Mouse (Mus musculus) brain, embryonic 14.5 days (tissue): ENCODE measurements at regions not wholly inside any gene's neighbourhood (a gene's known extent, or its start where the extent isn't known, plus 50 kb on each side); places are given as distances from the start of the nearest gene placed in this dataset.

ENCODE experiments used
- DNase-seq: peaks from one replicate; pipeline ENCODE4 v3.0.0-alpha.2; 2011; ENCODE audit warnings: low read depth
- CTCF ChIP-seq: fragments of 200-500 bp; IDR thresholded peaks from 2 replicates; pipeline ENCODE4 v1.5.1; 2012; ENCODE audit warnings: inconsistent platforms, mild to moderate bottlenecking, moderate library complexity, borderline replicate concordance; ENCODE audit not compliant: insufficient read depth, insufficient read length; ENCODE audit errors: extremely low read depth
- POLR2A ChIP-seq: fragments of 200-500 bp; IDR thresholded peaks from 2 replicates; pipeline ENCODE4 v1.6.1; 2012; ENCODE audit warnings: mild to moderate bottlenecking, inconsistent platforms, borderline replicate concordance; ENCODE audit not compliant: poor library complexity, insufficient read depth, insufficient read length, severe bottlenecking; ENCODE audit errors: extremely low read depth

DNA sequence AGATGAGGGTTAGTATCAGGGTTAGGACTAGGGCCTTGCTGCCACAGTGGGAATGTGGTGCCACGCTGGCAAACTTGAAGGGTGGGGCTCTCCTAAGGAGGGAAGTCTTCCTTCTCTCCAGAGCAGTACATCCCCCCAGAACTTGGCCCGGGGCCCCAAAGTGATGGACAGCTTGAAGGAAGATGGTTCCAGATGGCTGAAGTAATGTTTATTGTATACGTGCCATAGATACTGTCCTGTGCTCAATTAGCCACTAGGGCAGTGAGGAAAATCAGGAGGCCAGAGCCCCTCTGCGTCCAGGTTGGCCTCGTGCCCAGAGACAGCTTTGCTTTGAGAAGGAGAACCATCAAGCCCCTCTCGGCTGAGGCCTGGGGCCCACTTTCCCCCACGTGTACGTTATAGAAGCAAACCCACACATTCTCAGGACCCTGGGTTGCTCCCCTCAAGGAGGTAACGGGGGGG lies 239.0 kb upstream of the Rtl1 start:
- no peak for TF ChIP-seq POLR2A
- peak; percentile 27; the same call in 1 of the 2 replicates for TF ChIP-seq CTCF
- DNase-seq: peak; percentile 91

DNA sequence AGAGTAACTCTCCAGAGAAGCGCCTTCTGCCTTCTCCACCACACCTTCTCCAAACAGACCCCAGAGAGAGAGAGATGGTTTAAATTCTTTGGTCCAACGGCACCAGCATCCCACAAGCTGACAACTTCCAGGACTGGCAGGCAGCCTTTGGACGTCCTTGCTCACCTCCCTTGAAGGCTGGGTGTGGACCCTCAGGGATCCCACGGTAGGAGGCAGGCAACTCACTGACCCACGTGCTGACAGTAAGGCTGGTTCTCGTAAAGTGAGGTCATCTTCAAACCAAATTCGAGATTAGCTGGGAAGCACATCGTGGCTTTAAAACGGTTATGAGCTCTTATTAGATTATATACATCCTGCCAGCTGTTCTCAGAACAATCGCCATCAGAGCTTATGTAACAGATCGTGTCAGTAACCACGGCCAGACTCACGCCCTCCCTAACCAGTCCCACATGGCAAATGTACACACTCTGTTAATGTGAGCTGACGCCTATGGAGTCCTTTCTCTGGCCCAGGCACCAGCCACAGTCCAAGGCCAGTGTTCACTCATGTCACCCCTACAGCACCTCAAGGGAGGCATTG lies 239.9 kb upstream of the Rtl1 start:
- DNase-seq: peak; percentile 20
- no peak for TF ChIP-seq CTCF
- TF ChIP-seq POLR2A: no peak

DNA sequence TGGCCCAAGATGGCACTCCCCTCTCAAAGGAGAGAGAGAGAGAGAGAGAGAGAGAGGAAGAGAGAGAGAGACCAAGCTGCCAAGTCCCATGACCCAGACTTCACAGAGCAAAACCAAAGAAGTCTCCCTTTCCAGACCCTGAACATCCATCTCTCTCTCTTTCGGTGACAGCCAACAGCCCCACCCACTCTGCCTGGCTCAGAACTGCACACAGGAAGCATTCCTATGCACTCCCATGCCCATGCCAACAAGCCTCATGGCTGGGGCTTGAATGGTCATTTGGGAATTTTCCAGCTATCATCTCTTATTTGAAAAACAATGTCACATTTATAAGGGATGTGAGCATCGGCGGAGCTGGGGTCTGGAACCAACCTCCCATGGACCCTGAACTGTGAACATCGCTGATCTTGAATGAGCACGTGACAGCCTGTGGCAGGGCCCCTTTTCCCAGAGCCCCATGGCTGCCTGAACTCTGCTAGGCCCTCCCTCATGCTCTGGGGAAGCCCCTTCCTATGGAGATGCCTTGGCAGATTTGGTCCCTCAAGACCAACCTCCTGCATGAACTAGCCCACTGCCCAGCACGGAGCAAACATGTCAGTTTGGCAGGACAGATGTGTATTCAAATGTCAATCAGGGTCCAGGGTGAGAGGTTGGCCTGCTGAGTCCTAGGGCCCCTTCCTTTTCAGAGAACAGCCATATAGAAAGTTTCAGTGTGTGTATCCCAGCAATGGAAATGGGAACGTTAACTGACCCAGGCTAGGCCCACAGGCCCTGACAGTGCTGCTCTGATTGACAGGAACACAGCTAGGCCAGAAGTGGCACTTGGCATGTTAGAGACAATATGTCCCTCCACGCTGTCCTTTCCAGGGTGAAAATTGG lies 244.8 kb upstream of the Rtl1 start:
- no peak for DNase-seq

DNA sequence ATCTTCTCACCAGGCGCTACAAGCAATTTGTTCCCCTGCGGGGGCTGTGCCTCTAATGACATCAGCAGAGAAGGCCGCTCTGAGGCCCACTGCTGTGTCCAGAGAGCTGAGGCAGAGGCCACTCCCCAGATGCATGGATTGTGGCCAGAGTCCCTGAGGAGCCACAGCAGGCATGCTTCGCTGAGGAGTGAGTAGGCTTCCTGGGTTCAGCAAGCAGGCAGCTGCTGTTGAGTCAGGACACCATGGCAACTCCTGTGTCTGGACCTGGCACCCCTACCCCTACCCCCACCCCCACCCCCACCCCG lies 245.4 kb upstream of the Rtl1 start:
- peak; percentile 54 for DNase-seq
- TF ChIP-seq POLR2A: no peak

More for the DNA sequence above, 244.8 kb upstream of the Rtl1 start:
- no peak for TF ChIP-seq CTCF
- no peak for TF ChIP-seq POLR2A

DNA sequence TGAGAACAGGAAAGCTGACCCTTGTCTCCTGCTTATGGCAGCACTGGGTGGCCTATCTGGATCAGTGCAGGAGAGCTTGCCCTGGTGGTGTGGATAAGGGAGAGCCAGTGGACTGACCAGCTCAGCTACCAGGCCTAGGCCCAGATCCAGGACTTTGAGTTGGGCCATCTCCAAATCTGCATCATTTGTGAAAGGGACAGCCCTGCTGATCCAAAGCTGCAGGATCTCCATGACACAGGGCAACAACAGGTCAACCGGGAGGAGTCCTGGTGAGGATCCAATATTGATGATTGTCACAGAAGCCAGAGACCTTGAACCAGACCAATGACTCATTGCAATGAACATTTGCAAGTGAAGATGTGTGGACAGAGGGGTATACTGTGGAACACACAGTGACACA lies 256.2 kb upstream of the Rtl1 start:
- no peak for TF ChIP-seq CTCF
- TF ChIP-seq POLR2A: no peak
- no peak for DNase-seq

DNA sequence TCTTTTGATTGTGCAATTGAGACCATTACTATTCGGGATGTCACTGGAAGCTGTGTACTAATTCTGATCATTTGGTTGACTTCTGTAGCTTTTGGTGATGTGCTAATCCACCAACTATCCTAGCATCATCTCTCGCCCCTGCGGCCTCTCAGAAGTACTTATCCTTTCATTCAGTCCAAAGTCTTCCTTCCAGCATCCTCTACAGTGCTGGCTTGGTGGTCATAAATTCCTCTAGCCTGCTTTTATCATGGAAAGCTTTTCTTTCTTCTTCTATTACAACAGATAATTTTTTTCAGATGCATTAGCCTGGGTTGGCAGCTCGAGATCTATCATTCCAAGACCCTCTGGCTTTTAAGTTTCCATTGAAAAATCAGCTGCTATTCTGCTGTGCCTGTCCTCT lies 257.6 kb upstream of the Rtl1 start:
- peak; percentile 23 for DNase-seq
- TF ChIP-seq CTCF (no peak), POLR2A (no peak)

DNA sequence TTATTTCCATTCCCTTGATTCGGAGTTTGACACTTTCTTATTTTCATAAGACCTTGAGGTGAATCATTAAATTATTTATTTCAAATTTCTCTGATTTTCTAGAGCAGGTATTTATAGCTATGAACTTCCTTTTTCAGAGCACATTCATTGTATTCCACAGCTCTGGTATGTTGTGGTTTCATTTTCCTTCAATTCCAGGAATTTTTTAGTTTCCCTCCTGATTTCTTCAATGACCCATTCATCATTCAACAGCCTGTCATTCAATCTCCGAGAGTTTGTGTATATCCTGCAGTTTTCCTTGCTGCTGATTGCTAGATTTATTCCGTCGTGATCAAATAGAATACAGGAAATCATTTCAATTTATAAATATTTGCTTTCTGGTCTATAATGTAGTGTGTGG lies 264.7 kb upstream of the Rtl1 start:
- no peak for TF ChIP-seq POLR2A
- TF ChIP-seq CTCF: no peak
- DNase-seq: no peak

DNA sequence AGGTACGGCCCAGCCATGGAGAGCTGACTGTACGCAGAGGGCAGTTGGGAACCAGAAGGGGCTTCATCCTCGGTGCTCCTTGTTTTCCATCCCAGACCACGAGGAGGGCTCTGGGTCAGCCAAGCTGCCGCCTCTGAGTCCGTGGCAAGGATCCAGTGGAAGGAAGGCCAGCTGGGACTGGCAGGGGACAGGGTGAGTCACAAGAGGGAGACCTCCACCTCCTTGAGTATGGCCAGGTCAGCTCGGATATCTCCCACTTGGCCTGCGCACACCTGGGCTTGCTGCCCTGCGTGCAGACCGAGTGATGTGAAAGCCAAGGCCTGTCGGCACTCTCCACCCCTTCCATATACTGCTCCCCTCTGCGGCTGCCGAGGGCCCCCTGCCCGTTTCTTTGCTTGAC lies 270.9 kb upstream of the Rtl1 start:
- TF ChIP-seq POLR2A (no peak), CTCF (no peak)

DNA sequence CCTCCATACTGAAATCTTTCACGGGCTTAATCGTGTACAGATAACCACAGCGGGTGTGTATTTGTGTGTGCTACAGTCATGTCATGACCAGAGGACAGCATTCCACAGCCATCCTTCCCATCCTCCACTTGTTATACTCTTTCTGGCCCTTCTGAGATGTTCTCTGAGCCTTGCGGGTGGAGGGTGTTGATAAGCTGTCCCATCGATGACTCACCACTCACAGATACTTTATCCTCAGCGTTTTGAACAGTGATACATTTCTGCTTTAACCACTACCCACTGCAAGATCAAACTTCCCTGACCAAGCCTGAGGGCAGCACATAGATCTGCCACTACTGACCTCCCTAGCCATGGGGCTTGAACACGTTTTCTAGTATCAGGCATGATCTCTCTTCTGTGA lies 274.3 kb upstream of the Rtl1 start:
- TF ChIP-seq POLR2A (no peak), CTCF (no peak)
- no peak for DNase-seq

More for the DNA sequence above, 270.9 kb upstream of the Rtl1 start:
- DNase-seq: no peak

DNA sequence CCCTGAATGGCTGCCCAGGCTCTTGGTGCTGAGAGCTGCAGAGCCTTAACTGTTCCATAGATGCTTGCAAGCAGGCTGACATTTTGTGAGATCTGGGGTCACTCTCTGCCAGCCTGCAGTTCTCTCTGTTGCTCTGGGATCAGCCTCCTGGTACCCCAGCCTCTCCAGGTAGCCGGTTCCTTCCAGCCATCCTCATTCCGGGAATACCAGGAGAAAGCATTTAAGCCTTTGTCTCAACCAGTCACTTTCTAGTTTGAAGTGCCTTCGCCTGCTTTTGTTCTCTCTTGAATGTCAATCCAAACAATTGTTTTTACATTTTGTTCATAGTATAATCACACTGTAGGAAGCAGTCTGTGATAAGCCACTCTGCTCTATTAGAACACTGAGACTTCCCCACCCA lies 281.0 kb upstream of the Rtl1 start:
- no peak for DNase-seq
- no peak for TF ChIP-seq POLR2A
- no peak for TF ChIP-seq CTCF

DNA sequence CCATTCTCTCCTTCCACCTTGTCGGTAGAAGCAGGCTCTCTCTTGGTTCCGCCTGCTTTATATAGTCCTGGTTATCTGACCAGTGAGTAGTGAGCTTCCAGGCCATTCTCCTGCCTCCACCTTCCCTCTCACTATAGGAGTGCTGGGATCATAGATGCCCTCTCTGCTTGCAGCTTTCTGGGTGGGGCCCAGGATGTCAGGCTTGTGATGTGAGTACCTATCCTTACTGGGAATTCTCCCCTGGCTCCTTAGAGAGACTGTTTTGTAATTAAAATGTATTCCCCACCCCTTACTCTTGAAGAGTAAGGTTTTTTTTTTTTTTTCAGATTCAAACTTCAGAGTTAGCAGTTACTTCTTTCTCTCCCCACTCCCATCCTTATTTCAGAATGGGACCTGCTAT lies 291.1 kb upstream of the Rtl1 start:
- no peak for TF ChIP-seq CTCF

DNA sequence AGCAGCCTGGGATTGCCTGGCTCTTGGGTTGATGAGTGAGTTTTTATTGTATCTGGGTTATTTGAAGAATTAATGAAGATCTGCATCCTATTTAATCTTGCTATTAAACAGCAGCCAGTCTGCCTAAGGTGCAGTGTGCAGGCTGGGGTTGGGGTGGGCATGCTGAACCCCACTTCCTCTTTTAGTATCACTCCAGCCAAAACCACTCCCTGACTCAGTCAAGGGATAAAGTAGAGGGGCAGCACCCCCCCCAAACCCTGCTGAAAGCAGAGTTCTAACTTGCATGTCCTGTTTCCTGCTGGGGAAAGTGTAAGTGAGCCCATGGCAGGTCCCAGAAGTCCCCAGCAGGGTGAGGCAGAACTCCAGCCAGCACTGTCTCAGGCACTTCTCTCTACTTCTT lies 292.7 kb upstream of the Rtl1 start:
- DNase-seq: no peak
- no peak for TF ChIP-seq CTCF
- no peak for TF ChIP-seq POLR2A

More for the DNA sequence above, 291.1 kb upstream of the Rtl1 start:
- DNase-seq: no peak
